Mouse (Mus musculus) forebrain, embryonic 10.5 days (tissue): Measurements from ENCODE around the gene Rora. TPM values are rescaled to one million over a fixed set of nuclear protein-coding genes. Genes with fewer than 3 reads are reported as not detected.

Experiments used
- DNase-seq: peaks from one replicate; pipeline ENCODE4 v3.0.0-alpha.2; 2017; ENCODE audit warnings: low spot score; ENCODE audit errors: extremely low spot score
- H3K27ac ChIP-seq: fragments of 300-500 bp; sonication (generic); 2 replicates; pipeline ENCODE4 v1.5.1; 2016; ENCODE audit warnings: mild to moderate bottlenecking
- H3K27me3 ChIP-seq: fragments of 300-500 bp; sonication (generic); 2 replicates; pipeline ENCODE4 v1.6.1; 2016; ENCODE audit warnings: mild to moderate bottlenecking; ENCODE audit not compliant: poor library complexity, severe bottlenecking
- H3K36me3 ChIP-seq: fragments of 300-500 bp; sonication (generic); replicated peaks from 2 replicates; pipeline ENCODE4 v1.6.1; 2016; ENCODE audit warnings: mild to moderate bottlenecking, moderate library complexity
- H3K4me1 ChIP-seq: fragments of 300-500 bp; sonication (generic); 2 replicates; pipeline ENCODE4 v1.6.1; 2016
- H3K4me3 ChIP-seq: fragments of 300-500 bp; sonication (generic); 2 replicates; pipeline ENCODE4 v1.5.1; 2016; ENCODE audit warnings: mild to moderate bottlenecking, moderate library complexity
- H3K9me3 ChIP-seq: fragments of 300-500 bp; sonication (generic); 2 replicates; pipeline ENCODE4 v1.6.1; 2016; ENCODE audit warnings: mild to moderate bottlenecking, moderate library complexity
- WGBS: fragments of 180-500 bp; shearing (Covaris S2); methylation state at CpG from one replicate; pipeline ENCODE4 v1.1.7; 2016; 5-methylcytosine and 5-hydroxymethylcytosine counted together
- polyA plus RNA-seq: library from polyadenylated mRNA; unstranded; fragments of >200 nt; fragmentation: Nextera tagmentation; extraction: Ambion mirVana; gene quantifications from 2 replicates; pipeline ENCODE4 v1.2.1, GENCODE M21; 2016

Gene Rora
- polyA plus RNA-seq, 1 experiment from 2014 or later = 5.6 TPM

DNA sequence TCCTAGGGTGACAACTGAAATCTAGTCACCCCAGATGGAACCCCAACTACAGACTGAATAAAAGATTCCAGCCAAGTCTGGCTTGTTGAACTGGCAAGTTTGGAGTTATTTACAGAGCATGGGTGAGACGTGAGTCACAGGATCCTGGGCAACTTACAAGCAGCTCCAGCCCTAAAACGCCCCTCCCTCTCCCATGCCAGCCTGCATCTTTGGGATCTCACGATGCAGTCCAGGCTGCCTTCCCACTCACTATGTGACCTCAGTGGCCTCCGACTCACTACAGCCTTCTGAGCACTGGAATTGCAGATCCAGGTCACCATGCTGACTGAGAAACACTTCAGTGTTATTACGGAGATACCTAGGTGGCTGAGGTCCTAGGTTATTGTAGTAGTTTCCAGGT is 129.0 kb downstream of the Rora start:
- WGBS = 89% methylated on average over 5 of the region's 5 CpGs
- Histone ChIP-seq H3K27me3 (no peaks in the 10 kb centered on the region), H3K4me1 (peaks cover 14% of the 10 kb centered on the region), H3K9me3 (no peaks in the 10 kb centered on the region), H3K4me3 (no peak overlapping the region), H3K27ac (no peak overlapping the region), H3K36me3 (no peaks in the 10 kb centered on the region)
- no peak for DNase-seq

DNA sequence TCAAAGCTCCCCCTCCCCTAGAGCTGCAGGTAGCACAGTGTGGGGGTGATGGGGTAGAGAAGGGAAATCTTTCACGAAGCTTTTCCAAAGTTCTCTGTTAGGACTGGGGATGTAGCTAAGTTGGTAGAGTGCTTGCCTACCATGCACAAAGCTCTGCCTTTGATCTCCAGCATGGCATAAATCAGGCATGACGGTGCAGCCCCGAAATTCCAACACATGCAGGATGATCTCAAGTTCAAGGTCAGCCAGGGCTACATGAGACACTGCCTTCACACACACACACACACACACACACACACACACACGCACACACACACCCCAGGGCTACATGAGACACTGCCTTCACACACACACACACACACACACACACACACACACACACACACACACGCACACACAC is 129.7 kb downstream of the Rora start:
- H3K4me3 ChIP-seq = no peak overlapping the region
- no peak for DNase-seq
- H3K36me3 ChIP-seq = no peaks in the 10 kb centered on the region
- no peaks in the 10 kb centered on the region for H3K9me3 ChIP-seq
- 78% methylated on average over 5 of the region's 5 CpGs for WGBS
- H3K27ac ChIP-seq = no peak overlapping the region
- peaks cover 8% of the 10 kb centered on the region for H3K4me1 ChIP-seq
- no peaks in the 10 kb centered on the region for H3K27me3 ChIP-seq

GRCm38 (mm10) chr9:68786614-68787293 is 133.2 kb downstream of the Rora start:
- WGBS = 90% methylated on average over 8 of the region's 8 CpGs
- no peak overlapping the region for H3K27ac ChIP-seq
- H3K27me3 ChIP-seq = no peaks in the 10 kb centered on the region
- no peak for DNase-seq
- peaks cover 9% of the 10 kb centered on the region for H3K4me1 ChIP-seq
- no peak overlapping the region for H3K4me3 ChIP-seq
- H3K36me3 ChIP-seq = no peaks in the 10 kb centered on the region
- H3K9me3 ChIP-seq = no peaks in the 10 kb centered on the region

GRCm38 (mm10) chr9:68787665-68788064 is 134.1 kb downstream of the Rora start:
- H3K9me3 ChIP-seq = no peaks in the 10 kb centered on the region
- H3K4me3 ChIP-seq = no peak overlapping the region
- DNase-seq = no peak
- H3K4me1 ChIP-seq = peaks cover 18% of the 10 kb centered on the region
- H3K27me3 ChIP-seq = no peaks in the 10 kb centered on the region
- H3K27ac ChIP-seq = no peak overlapping the region
- 92% methylated on average over 2 of the region's 2 CpGs for WGBS
- no peaks in the 10 kb centered on the region for H3K36me3 ChIP-seq

- Histone ChIP-seq H3K4me1 (peaks cover 21% of the 10 kb centered on the region), H3K4me3 (no peak overlapping the region), H3K27me3 (no peaks in the 10 kb centered on the region), H3K27ac (no peak overlapping the region), H3K9me3 (no peaks in the 10 kb centered on the region), H3K36me3 (no peaks in the 10 kb centered on the region)
- WGBS = 91% methylated on average over 4 of the region's 4 CpGs
- no peak for DNase-seq
These were observed 137.3 kb downstream of the Rora start for GRCm38 (mm10) chr9:68790922-68791321.

GRCm38 (mm10) chr9:68791982-68792540 is 138.5 kb downstream of the Rora start:
- no peak for DNase-seq
- H3K27me3 ChIP-seq = no peaks in the 10 kb centered on the region
- H3K4me3 ChIP-seq = no peak overlapping the region
- WGBS = 82% methylated on average over 16 of the region's 16 CpGs
- peaks cover 19% of the 10 kb centered on the region for H3K4me1 ChIP-seq
- no peaks in the 10 kb centered on the region for H3K9me3 ChIP-seq
- H3K36me3 ChIP-seq = no peaks in the 10 kb centered on the region
- no peak overlapping the region for H3K27ac ChIP-seq

GRCm38 (mm10) chr9:68795314-68795713 is 141.7 kb downstream of the Rora start:
- DNase-seq = no peak
- no peaks in the 10 kb centered on the region for H3K9me3 ChIP-seq
- no peak overlapping the region for H3K4me3 ChIP-seq
- no peaks in the 10 kb centered on the region for H3K36me3 ChIP-seq
- 94% methylated on average over 13 of the region's 13 CpGs for WGBS
- no peaks in the 10 kb centered on the region for H3K27me3 ChIP-seq
- H3K4me1 ChIP-seq = peaks cover 18% of the 10 kb centered on the region
- no peak overlapping the region for H3K27ac ChIP-seq

- H3K27me3 ChIP-seq = no peaks in the 10 kb centered on the region
- WGBS = 85% methylated on average over 4 of the region's 4 CpGs
These were observed 144.6 kb downstream of the Rora start for GRCm38 (mm10) chr9:68798221-68798620.

DNA sequence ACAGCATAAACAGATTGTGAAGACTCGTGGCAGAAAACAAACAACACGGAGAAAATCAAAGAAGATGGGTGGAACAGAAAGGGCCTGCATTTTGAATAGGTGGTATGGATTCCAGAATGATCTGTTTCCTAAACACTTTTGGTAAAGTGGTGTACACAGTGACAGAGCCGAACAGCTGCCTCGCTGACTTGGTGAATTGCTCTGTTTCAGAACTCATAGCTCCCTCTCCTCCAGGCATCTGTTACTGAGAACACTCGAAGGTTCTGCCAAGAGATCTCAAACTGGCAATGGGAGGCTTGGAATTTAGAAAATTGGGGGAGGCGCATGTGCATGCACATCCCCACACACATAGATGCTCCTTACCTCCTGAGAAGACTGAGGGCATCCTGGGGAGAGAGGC is 145.5 kb downstream of the Rora start:
- 92% methylated on average over 6 of the region's 6 CpGs for WGBS

More at GRCm38 (mm10) chr9:68798221-68798620, 144.6 kb downstream of the Rora start:
- Histone ChIP-seq H3K27ac (no peak overlapping the region), H3K4me3 (no peak overlapping the region), H3K9me3 (no peaks in the 10 kb centered on the region), H3K36me3 (no peaks in the 10 kb centered on the region), H3K4me1 (0 out of 2 replicates have a peak, but pooled peaks cover 4% of the 10 kb centered on the region)
- DNase-seq = no peak

DNA sequence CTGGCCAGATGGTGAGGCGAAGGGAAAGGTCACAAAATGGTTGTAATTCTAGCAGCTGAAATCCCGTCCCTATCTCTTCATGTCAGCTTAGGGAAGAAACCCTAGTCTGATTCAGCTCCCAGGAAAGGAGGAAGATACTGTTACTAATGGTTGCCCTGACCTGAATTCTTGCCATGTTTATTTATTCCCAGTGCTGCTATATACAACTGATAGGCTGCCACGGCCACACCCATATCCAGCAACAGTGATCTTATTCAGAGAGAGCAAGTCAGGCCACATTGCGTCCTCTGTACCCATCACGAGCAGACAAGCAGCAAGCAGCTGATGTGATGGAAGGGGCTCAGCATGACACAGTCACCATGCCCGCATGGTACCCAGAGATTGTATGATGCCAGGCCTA is 150.6 kb downstream of the Rora start:
- WGBS = 79% methylated on average over 6 of the region's 6 CpGs
- no peak overlapping the region for H3K27ac ChIP-seq
- no peak for DNase-seq
- no peaks in the 10 kb centered on the region for H3K27me3 ChIP-seq
- H3K36me3 ChIP-seq = no peaks in the 10 kb centered on the region
- no peaks in the 10 kb centered on the region for H3K9me3 ChIP-seq
- no peak overlapping the region for H3K4me3 ChIP-seq
- peaks cover 11% of the 10 kb centered on the region; the same call in 1 of the 2 replicates for H3K4me1 ChIP-seq

More for the DNA sequence above, 145.5 kb downstream of the Rora start:
- Histone ChIP-seq H3K27me3 (no peaks in the 10 kb centered on the region), H3K27ac (no peak overlapping the region), H3K4me1 (peaks cover 4% of the 10 kb centered on the region; the same call in 1 of the 2 replicates), H3K4me3 (no peak overlapping the region), H3K36me3 (no peaks in the 10 kb centered on the region), H3K9me3 (no peaks in the 10 kb centered on the region)
- DNase-seq = no peak

- Histone ChIP-seq H3K27me3 (no peaks in the 10 kb centered on the region), H3K9me3 (no peaks in the 10 kb centered on the region), H3K4me1 (peaks cover 11% of the 10 kb centered on the region; the same call in 1 of the 2 replicates), H3K36me3 (no peaks in the 10 kb centered on the region), H3K27ac (no peak overlapping the region), H3K4me3 (no peak overlapping the region)
- 64% methylated on average over 5 of the region's 5 CpGs for WGBS
- DNase-seq = no peak
These were observed 152.2 kb downstream of the Rora start for GRCm38 (mm10) chr9:68805776-68806175.

DNA sequence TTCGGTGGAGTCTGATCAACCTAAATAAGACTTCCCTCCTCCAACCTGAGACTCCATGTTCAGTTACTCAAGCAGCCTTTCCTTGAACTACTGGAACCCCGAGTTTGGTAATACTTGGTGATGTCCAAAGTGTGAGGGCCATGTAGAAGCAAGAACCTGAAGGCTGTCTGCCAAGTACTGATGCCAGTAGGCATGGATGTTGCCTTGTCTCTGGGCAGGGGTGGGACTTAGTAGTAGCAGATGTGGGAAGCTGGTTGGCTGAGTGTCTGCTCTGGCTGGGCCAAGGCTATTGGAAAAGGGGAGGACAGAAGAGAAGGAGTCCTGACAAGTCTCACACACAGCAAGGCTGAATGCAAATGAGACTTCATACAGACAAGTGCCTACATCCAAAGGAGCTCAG is 154.1 kb downstream of the Rora start:
- peaks cover 15% of the 10 kb centered on the region; the same call in 1 of the 2 replicates for H3K4me1 ChIP-seq
- DNase-seq = no peak
- H3K9me3 ChIP-seq = no peaks in the 10 kb centered on the region
- WGBS = 91% methylated on average over 2 of the region's 2 CpGs
- H3K36me3 ChIP-seq = no peaks in the 10 kb centered on the region
- H3K4me3 ChIP-seq = no peak overlapping the region
- H3K27ac ChIP-seq = no peak overlapping the region
- H3K27me3 ChIP-seq = no peaks in the 10 kb centered on the region

GRCm38 (mm10) chr9:68809536-68809935 is 155.9 kb downstream of the Rora start:
- 80% methylated on average over 5 of the region's 5 CpGs for WGBS
- Histone ChIP-seq H3K27ac (no peak overlapping the region), H3K9me3 (no peaks in the 10 kb centered on the region), H3K4me3 (no peak overlapping the region), H3K4me1 (peaks cover 22% of the 10 kb centered on the region; the same call in 1 of the 2 replicates), H3K27me3 (no peaks in the 10 kb centered on the region), H3K36me3 (no peaks in the 10 kb centered on the region)
- no peak for DNase-seq
